Mouse (Mus musculus): ENCODE data around the gene Ctnna3. TPM values are rescaled to one million over a fixed set of nuclear protein-coding genes. Genes with fewer than 3 reads are reported as not detected.
"Not testable (repeated sequence)": the region's sequence is repeated elsewhere in the genome, so short reads cannot be mapped to it uniquely, and the experiment has no call there.

Ctnna3 gene
- polyA plus RNA-seq, 1 experiment from 2014 or later: not detected

GRCm38 (mm10) chr10:64675796-64676195 lies 1245.9 kb downstream of the Ctnna3 start:
- Histone ChIP-seq H3K9ac (ENCODE audit: low read length) (no peak overlapping the region), H3K4me3 (ENCODE audit: low read depth, low read length) (no peak overlapping the region), H3K9me3 (ENCODE audit: control insufficient read depth, low read length) (no peaks in the 10 kb centered on the region), H3K4me1 (replicated peaks; ENCODE audit: control insufficient read depth, insufficient read depth, low read length) (no peaks in the 10 kb centered on the region), H3K27me3 (ENCODE audit: control insufficient read depth, insufficient read depth, low read length) (no peaks in the 10 kb centered on the region), H3K27ac (ENCODE audit: low read depth, low read length) (no peak overlapping the region), H3K4me2 (ENCODE audit: low read depth, low read length, severe bottlenecking) (no peak overlapping the region), H3K36me3 (ENCODE audit: control insufficient read depth, insufficient read depth, low read length) (no peaks in the 10 kb centered on the region)
- DNase-seq (ENCODE audit: low spot score): no peak
- ATAC-seq (replicated peaks; ENCODE audit: low FRiP score): no peak
- 91% methylated on average over 3 of the region's 3 CpGs for WGBS

GRCm38 (mm10) chr10:64710017-64710416 lies 1280.1 kb downstream of the Ctnna3 start:
- H3K36me3 ChIP-seq (ENCODE audit: control insufficient read depth, insufficient read depth, low read length): no peaks in the 10 kb centered on the region
- H3K4me3 ChIP-seq (ENCODE audit: low read depth, low read length): no peak overlapping the region
- ATAC-seq (replicated peaks; ENCODE audit: low FRiP score): no peak
- no peak for DNase-seq (ENCODE audit: low spot score)
- no peak overlapping the region for H3K27ac ChIP-seq (ENCODE audit: low read depth, low read length)
- 89% methylated on average over 2 of the region's 2 CpGs for WGBS
- no peaks in the 10 kb centered on the region for H3K4me1 ChIP-seq (replicated peaks; ENCODE audit: control insufficient read depth, insufficient read depth, low read length)
- no peak overlapping the region for H3K4me2 ChIP-seq (ENCODE audit: low read depth, low read length, severe bottlenecking)
- no peaks in the 10 kb centered on the region for H3K27me3 ChIP-seq (ENCODE audit: control insufficient read depth, insufficient read depth, low read length)
- H3K9ac ChIP-seq (ENCODE audit: low read length): no peak overlapping the region
- no peaks in the 10 kb centered on the region for H3K9me3 ChIP-seq (ENCODE audit: control insufficient read depth, low read length)

- no peaks in the 10 kb centered on the region for H3K36me3 ChIP-seq (ENCODE audit: control insufficient read depth, insufficient read depth, low read length)
- no peaks in the 10 kb centered on the region for H3K9me3 ChIP-seq (ENCODE audit: control insufficient read depth, low read length)
- H3K27ac ChIP-seq (ENCODE audit: low read depth, low read length): no peak overlapping the region
- DNase-seq (ENCODE audit: low spot score) (no peak), ATAC-seq (replicated peaks; ENCODE audit: low FRiP score) (no peak)
- no peak overlapping the region for H3K9ac ChIP-seq (ENCODE audit: low read length)
- no peaks in the 10 kb centered on the region for H3K4me1 ChIP-seq (replicated peaks; ENCODE audit: control insufficient read depth, insufficient read depth, low read length)
- H3K4me2 ChIP-seq (ENCODE audit: low read depth, low read length, severe bottlenecking): no peak overlapping the region
- H3K4me3 ChIP-seq (ENCODE audit: low read depth, low read length): no peak overlapping the region
- WGBS: 84% methylated on average over 9 of the region's 9 CpGs
- H3K27me3 ChIP-seq (ENCODE audit: control insufficient read depth, insufficient read depth, low read length): no peaks in the 10 kb centered on the region
Measured at GRCm38 (mm10) chr10:64718036-64718435, 1288.1 kb downstream of the Ctnna3 start.

- DNase-seq (ENCODE audit: low spot score) (no peak), ATAC-seq (replicated peaks; ENCODE audit: low FRiP score) (no peak)
- H3K4me1 ChIP-seq (replicated peaks; ENCODE audit: control insufficient read depth, insufficient read depth, low read length): no peaks in the 10 kb centered on the region
- no peak overlapping the region for H3K9ac ChIP-seq (ENCODE audit: low read length)
- WGBS: 90% methylated on average over 2 of the region's 2 CpGs
- no peak overlapping the region for H3K27ac ChIP-seq (ENCODE audit: low read depth, low read length)
- H3K4me2 ChIP-seq (ENCODE audit: low read depth, low read length, severe bottlenecking): no peak overlapping the region
- no peaks in the 10 kb centered on the region for H3K27me3 ChIP-seq (ENCODE audit: control insufficient read depth, insufficient read depth, low read length)
- no peaks in the 10 kb centered on the region for H3K36me3 ChIP-seq (ENCODE audit: control insufficient read depth, insufficient read depth, low read length)
- no peaks in the 10 kb centered on the region for H3K9me3 ChIP-seq (ENCODE audit: control insufficient read depth, low read length)
- H3K4me3 ChIP-seq (ENCODE audit: low read depth, low read length): no peak overlapping the region
Measured at GRCm38 (mm10) chr10:64735692-64736091, 1305.8 kb downstream of the Ctnna3 start.

- Histone ChIP-seq H3K27me3 (ENCODE audit: control insufficient read depth, insufficient read depth, low read length) (no peaks in the 10 kb centered on the region), H3K27ac (ENCODE audit: low read depth, low read length) (no peak overlapping the region), H3K4me3 (ENCODE audit: low read depth, low read length) (no peak overlapping the region), H3K4me2 (ENCODE audit: low read depth, low read length, severe bottlenecking) (no peak overlapping the region), H3K9ac (ENCODE audit: low read length) (no peak overlapping the region), H3K9me3 (ENCODE audit: control insufficient read depth, low read length) (no peaks in the 10 kb centered on the region), H3K36me3 (ENCODE audit: control insufficient read depth, insufficient read depth, low read length) (no peaks in the 10 kb centered on the region), H3K4me1 (replicated peaks; ENCODE audit: control insufficient read depth, insufficient read depth, low read length) (no peaks in the 10 kb centered on the region)
- ATAC-seq (replicated peaks; ENCODE audit: low FRiP score) (no peak), DNase-seq (ENCODE audit: low spot score) (no peak)
- 44% methylated on average over 2 of the region's 2 CpGs for WGBS
Measured at GRCm38 (mm10) chr10:64736616-64737015, 1306.7 kb downstream of the Ctnna3 start.

GRCm38 (mm10) chr10:64741721-64742120 lies 1311.8 kb downstream of the Ctnna3 start:
- not testable (repeated sequence) for H3K4me3 ChIP-seq (ENCODE audit: low read depth, low read length); H3K4me1 ChIP-seq (replicated peaks; ENCODE audit: control insufficient read depth, insufficient read depth, low read length); H3K4me2 ChIP-seq (ENCODE audit: low read depth, low read length, severe bottlenecking); H3K9me3 ChIP-seq (ENCODE audit: control insufficient read depth, low read length); H3K27me3 ChIP-seq (ENCODE audit: control insufficient read depth, insufficient read depth, low read length); DNase-seq (ENCODE audit: low spot score); H3K9ac ChIP-seq (ENCODE audit: low read length); H3K36me3 ChIP-seq (ENCODE audit: control insufficient read depth, insufficient read depth, low read length); H3K27ac ChIP-seq (ENCODE audit: low read depth, low read length); ATAC-seq (replicated peaks; ENCODE audit: low FRiP score)
- WGBS: 84% methylated on average over 11 of the region's 11 CpGs

- DNase-seq (ENCODE audit: low spot score); H3K4me1 ChIP-seq (replicated peaks; ENCODE audit: control insufficient read depth, insufficient read depth, low read length); H3K9ac ChIP-seq (ENCODE audit: low read length); ATAC-seq (replicated peaks; ENCODE audit: low FRiP score); H3K9me3 ChIP-seq (ENCODE audit: control insufficient read depth, low read length); H3K27ac ChIP-seq (ENCODE audit: low read depth, low read length); H3K4me3 ChIP-seq (ENCODE audit: low read depth, low read length); H3K4me2 ChIP-seq (ENCODE audit: low read depth, low read length, severe bottlenecking); H3K27me3 ChIP-seq (ENCODE audit: control insufficient read depth, insufficient read depth, low read length); H3K36me3 ChIP-seq (ENCODE audit: control insufficient read depth, insufficient read depth, low read length): not testable (repeated sequence)
- 14% methylated on average over 3 of the region's 3 CpGs for WGBS
Measured at GRCm38 (mm10) chr10:64744099-64744498, 1314.2 kb downstream of the Ctnna3 start.

- DNase-seq (ENCODE audit: low spot score) (no peak), ATAC-seq (replicated peaks; ENCODE audit: low FRiP score) (no peak)
- Histone ChIP-seq H3K9me3 (ENCODE audit: control insufficient read depth, low read length) (no peaks in the 10 kb centered on the region), H3K27ac (ENCODE audit: low read depth, low read length) (no peak overlapping the region), H3K4me2 (ENCODE audit: low read depth, low read length, severe bottlenecking) (no peak overlapping the region), H3K36me3 (ENCODE audit: control insufficient read depth, insufficient read depth, low read length) (no peaks in the 10 kb centered on the region), H3K4me1 (replicated peaks; ENCODE audit: control insufficient read depth, insufficient read depth, low read length) (no peaks in the 10 kb centered on the region), H3K9ac (ENCODE audit: low read length) (no peak overlapping the region), H3K27me3 (ENCODE audit: control insufficient read depth, insufficient read depth, low read length) (no peaks in the 10 kb centered on the region), H3K4me3 (ENCODE audit: low read depth, low read length) (no peak overlapping the region)
Measured at GRCm38 (mm10) chr10:64748651-64749050, 1318.8 kb downstream of the Ctnna3 start.

- ATAC-seq (replicated peaks; ENCODE audit: low FRiP score) (peak; percentile 51), DNase-seq (ENCODE audit: low spot score) (no peak)
- Histone ChIP-seq H3K4me1 (replicated peaks; ENCODE audit: control insufficient read depth, insufficient read depth, low read length) (no peaks in the 10 kb centered on the region), H3K27me3 (ENCODE audit: control insufficient read depth, insufficient read depth, low read length) (no peaks in the 10 kb centered on the region), H3K9ac (ENCODE audit: low read length) (no peak overlapping the region), H3K4me3 (ENCODE audit: low read depth, low read length) (no peak overlapping the region), H3K9me3 (ENCODE audit: control insufficient read depth, low read length) (no peaks in the 10 kb centered on the region), H3K4me2 (ENCODE audit: low read depth, low read length, severe bottlenecking) (no peak overlapping the region), H3K27ac (ENCODE audit: low read depth, low read length) (no peak overlapping the region), H3K36me3 (ENCODE audit: control insufficient read depth, insufficient read depth, low read length) (no peaks in the 10 kb centered on the region)
- WGBS: 52% methylated on average over 5 of the region's 5 CpGs
Measured at GRCm38 (mm10) chr10:64750791-64751190, 1320.9 kb downstream of the Ctnna3 start.

Measured in forebrain, embryonic 11.5 days (tissue).